Mouse (Mus musculus): Measurements from ENCODE around the gene Gas2. TPM values are rescaled to one million over a fixed set of nuclear protein-coding genes. Genes with fewer than 3 reads are reported as not detected.

The Gas2 gene
- polyA plus RNA-seq, 1 experiment from 2014 or later, result 10.5 TPM

GRCm38 (mm10) chr7:51964681-51965080 lies 102.9 kb downstream of the Gas2 start:
- DNase-seq (ENCODE audit: low spot score), result no peak

- DNase-seq (ENCODE audit: low spot score), result no peak
Measured at GRCm38 (mm10) chr7:51967581-51967980, 105.8 kb downstream of the Gas2 start.

GRCm38 (mm10) chr7:51969379-51969778 lies 107.6 kb downstream of the Gas2 start:
- DNase-seq (ENCODE audit: low spot score), result no peak

GRCm38 (mm10) chr7:51972252-51972855 lies 110.5 kb downstream of the Gas2 start:
- peak; percentile 38 for DNase-seq (ENCODE audit: low spot score)

- no peak for DNase-seq (ENCODE audit: low spot score)
Measured at GRCm38 (mm10) chr7:51973091-51973490, 111.3 kb downstream of the Gas2 start.

- DNase-seq (ENCODE audit: low spot score), result no peak
Measured at GRCm38 (mm10) chr7:51973526-51973925, 111.7 kb downstream of the Gas2 start.

- DNase-seq (ENCODE audit: low spot score), result no peak
Measured at GRCm38 (mm10) chr7:51975181-51975580, 113.4 kb downstream of the Gas2 start.

- peak; percentile 12 for DNase-seq (ENCODE audit: low spot score)
Measured at GRCm38 (mm10) chr7:51979271-51979670, 117.5 kb downstream of the Gas2 start.

GRCm38 (mm10) chr7:51982303-51982702 lies 120.5 kb downstream of the Gas2 start:
- DNase-seq (ENCODE audit: low spot score), result no peak

- no peak for DNase-seq (ENCODE audit: low spot score)
Measured at GRCm38 (mm10) chr7:51985763-51986162, 123.9 kb downstream of the Gas2 start.

GRCm38 (mm10) chr7:51986909-51987308 lies 125.1 kb downstream of the Gas2 start:
- no peak for DNase-seq (ENCODE audit: low spot score)

- DNase-seq (ENCODE audit: low spot score), result no peak
Measured at GRCm38 (mm10) chr7:51991020-51991419, 129.2 kb downstream of the Gas2 start.

- peak; percentile 83 for DNase-seq (ENCODE audit: low spot score)
Measured at GRCm38 (mm10) chr7:52005511-52006295, 143.9 kb downstream of the Gas2 start, which contains the start of gene Svip. TSS of gene Svip (minus strand) at chr7:52006018.

- no peak for DNase-seq (ENCODE audit: low spot score)
Measured at GRCm38 (mm10) chr7:52006296-52006630, 144.4 kb downstream of the Gas2 start.

GRCm38 (mm10) chr7:52007138-52007537 lies 145.3 kb downstream of the Gas2 start:
- DNase-seq (ENCODE audit: low spot score), result no peak

- DNase-seq (ENCODE audit: low spot score), result no peak
Measured at GRCm38 (mm10) chr7:52013457-52013856, 151.6 kb downstream of the Gas2 start.

GRCm38 (mm10) chr7:52015180-52015579 lies 153.4 kb downstream of the Gas2 start:
- no peak for DNase-seq (ENCODE audit: low spot score)

- no peak for DNase-seq (ENCODE audit: low spot score)
Measured at GRCm38 (mm10) chr7:52015628-52016027, 153.8 kb downstream of the Gas2 start, which contains the start of gene 1700015G11Rik. TSS of gene 1700015G11Rik (minus strand) at chr7:52015728.

- DNase-seq (ENCODE audit: low spot score), result no peak
Measured at GRCm38 (mm10) chr7:52022039-52022438, 160.2 kb downstream of the Gas2 start.

GRCm38 (mm10) chr7:52024050-52024626 lies 162.3 kb downstream of the Gas2 start:
- no peak for DNase-seq (ENCODE audit: low spot score)

GRCm38 (mm10) chr7:52037600-52038582 lies 176.1 kb downstream of the Gas2 start:
- DNase-seq (ENCODE audit: low spot score), result peak; percentile 3
